Mouse (Mus musculus) cerebral cortex, adult 2 months (tissue): ENCODE data around the gene Far2.

ENCODE experiments used
- WGBS: fragments of 180-500 bp; shearing (Covaris S2); methylation state at CpG from one replicate; pipeline ENCODE4 v1.1.7; 2018; 5-methylcytosine and 5-hydroxymethylcytosine counted together

Gene Far2

DNA sequence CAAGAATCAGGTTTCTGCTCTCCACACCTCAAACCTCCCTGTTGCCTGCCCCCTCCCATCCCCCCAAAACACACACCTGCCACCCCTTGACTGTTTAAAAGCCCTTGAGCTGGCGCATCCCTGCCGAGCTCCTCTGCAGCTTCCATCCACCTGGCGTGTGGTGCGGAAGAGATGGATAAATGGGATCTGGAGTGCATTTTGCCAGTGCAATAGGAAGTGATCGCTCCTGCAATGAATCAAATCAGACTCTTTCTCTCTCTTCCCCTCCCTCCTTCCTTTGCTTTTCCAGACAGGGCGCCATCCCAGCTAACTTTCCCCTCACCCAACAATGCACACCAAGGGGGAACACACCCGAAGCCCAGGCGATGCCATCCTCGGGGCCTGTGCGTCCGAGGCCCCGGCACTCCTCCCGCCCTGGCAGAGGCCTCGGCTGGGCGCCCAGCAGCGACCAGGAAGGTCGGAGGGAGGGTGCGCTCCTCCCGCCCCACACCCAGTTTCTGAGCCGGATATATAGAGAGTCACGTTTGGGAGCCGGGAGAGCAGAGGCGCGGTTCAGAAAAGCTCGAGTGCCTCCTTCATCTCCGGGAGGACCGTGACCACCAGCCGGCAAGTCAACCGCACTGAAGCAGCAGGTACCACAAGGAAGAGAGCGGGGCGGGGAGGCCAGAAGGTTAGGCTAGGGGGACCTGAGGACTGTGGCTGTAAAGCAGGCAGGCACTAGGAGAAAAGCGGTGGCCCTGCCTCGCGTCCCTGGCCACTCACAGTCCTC is at the start of gene Far2:
Gene Far2 (plus strand): TSS at position 379 of the 769 bp plus-strand sequence.
- 1% methylated on average over 34 of the region's 34 CpGs for WGBS

DNA sequence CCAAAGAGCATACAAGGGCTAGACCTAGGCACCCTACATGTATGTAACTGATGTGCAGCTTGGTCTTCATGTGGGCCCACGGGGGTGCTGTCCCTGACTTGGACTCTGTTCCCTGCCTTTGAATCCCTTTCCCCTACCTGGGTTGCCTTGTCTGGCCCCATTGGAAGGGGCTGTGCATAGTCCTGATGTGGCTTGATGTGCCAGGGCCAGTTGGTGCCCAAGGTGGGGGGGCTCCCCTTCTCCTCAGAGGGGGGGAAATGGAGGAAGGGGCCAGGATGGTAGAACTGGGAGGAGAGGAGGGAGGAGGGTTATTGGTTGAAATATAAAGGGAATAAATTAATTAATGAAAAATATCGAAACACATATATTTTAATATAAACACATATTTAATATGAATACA is 46.6 kb upstream of the Far2 start:
- 94% methylated on average over 2 of the region's 2 CpGs for WGBS

DNA sequence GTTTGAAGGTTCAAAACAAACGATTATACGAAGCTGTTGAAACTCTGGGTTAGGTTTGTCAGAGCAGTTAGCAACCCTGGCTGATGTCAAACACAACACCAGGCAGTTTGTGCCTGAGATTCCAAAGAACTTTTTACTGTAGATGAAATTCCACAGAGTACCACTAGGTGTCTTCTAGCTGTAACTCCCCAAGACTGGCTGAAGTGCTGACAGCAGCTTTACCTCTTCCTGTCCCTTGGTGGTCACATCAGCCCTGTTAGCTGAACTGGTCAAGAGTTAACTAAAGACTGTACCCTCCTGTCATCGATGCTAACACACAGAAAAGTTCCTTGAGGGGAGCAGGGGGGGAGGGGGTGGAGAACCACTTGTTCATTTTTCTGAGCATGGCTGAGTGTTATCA is 46.0 kb upstream of the Far2 start:
- WGBS, result 43% methylated on average over 3 of the region's 3 CpGs

DNA sequence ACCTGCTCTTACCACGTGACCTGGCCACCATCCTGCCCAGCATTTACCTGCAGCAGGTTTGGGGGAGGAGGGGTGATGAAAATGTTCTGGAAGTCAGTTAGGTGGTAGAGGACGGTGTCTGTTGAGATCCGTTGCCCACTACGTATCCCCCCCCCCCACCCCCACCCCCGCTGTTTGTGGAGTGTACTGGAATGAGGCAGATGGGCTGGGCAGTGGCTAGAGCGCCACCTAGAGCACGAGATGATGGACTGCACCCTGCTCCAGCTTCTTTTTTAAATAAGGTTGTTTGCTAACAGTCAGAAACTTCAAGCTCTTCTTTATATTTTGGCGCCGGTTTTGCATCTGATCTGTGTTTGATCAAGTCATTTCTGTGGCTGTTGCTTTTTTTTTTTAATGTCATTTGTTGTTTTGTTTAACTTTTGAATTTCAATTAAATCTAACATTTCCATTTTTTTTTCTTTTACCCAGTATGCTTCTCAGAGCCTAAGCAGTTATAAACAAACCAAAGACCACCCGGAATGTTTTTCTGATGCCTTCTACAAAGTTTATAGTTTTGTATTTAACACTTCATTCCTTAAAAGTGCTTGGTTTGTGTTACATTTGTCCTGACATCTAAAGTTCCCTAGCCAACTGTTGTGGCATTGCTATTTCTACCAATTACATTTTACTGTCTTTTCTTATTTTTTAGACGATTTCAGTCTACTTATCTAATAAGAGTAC is 40.8 kb upstream of the Far2 start:
- 69% methylated on average over 11 of the region's 11 CpGs for WGBS

DNA sequence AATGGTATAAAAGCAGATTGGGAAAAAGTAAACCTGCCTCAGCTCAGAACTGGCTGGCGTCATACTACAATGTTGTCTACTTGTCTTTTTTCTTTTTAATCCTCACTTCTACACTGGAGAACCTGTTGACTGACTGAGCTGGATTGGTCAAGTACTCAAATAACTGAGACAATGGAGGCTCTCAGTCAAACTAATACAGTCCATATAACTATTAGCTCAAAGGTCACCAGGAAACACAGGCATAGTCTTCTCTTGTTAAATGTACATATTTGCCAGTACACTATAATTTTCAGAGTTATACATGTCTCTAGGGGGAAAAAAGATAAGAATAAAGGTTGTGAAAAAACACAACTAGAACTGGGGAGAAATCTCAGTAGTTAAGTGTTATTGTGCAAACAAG is 6.3 kb upstream of the Far2 start:
- 93% methylated on average over 1 of the region's 1 CpGs for WGBS

DNA sequence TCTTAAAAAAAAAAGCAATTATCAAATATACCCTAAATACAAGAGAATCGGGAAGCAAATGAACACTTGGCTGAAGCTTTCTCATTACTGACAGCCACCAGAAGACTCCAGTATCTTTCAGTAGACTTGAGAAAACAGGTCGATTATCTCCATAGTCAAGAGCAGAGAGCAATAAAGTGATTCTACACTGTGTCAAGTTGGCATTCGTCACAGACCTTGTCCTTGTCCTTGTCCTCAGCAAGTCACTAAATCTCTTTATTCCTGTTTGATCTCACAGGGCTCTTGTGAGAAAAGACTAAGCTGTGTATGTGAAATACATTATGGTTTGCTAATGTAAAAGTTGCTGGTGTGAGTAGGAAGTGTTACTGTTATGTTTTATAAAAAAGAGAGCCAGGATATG is 16.1 kb downstream of the Far2 start:
- 66% methylated on average over 3 of the region's 3 CpGs for WGBS

DNA sequence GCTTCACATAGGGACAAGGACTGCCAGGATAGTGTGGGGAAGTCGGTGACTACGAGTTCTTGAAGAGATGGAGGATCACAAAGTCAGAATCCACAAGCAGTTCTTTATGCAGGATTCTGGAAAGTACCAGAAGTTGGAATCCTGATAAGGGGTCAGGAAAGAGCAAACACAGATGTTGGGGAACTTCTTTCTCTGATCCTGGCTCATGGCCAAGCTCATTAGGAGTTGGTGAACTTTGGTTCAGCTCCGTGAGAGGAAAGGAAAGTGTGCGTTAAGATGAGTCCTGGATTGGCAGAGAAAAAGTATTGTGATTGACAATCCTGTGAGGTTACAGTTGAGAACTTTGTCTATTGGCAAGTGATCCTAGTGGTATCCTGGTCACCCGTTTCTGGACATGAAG is 19.2 kb downstream of the Far2 start:
- 79% methylated on average over 5 of the region's 5 CpGs for WGBS

DNA sequence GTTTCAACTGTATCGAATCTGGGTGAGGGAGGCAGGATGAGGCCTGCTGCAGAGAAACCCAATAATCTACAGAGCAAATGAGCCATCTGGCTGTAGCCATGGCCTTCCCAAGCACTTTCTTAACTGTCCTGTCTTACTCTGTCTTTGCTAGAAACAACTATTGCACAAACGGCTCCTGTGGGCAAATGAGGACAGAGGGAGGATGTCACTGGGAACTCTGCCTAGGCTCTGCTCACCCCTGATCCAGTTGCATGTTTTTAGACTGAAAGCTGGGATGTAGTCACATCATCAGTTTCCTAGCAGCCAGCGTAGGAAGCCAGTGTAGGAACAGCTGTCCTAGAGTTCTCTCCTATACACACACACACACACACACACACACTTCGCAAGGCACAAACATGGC is 21.7 kb downstream of the Far2 start:
- WGBS, result 87% methylated on average over 4 of the region's 4 CpGs

DNA sequence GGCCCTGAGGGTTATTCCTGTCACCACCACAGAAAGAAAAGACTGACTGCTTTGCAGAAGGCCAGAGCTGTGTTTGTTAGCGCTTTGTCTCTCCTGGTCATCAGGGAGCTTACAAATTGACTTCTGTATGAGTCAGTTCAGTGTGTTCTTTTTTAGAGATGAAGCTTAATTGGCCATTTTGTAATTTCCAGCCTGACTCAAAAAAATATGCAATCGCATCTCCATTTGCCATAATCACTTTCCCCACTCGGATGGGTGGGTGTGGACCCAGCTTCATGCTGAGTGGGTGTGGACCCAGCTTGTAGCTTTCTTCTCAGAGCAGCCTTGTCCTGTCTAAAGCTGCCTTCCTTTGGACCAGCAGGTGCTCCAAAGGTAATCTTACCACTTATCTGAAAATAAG is 26.5 kb downstream of the Far2 start:
- 50% methylated on average over 3 of the region's 3 CpGs for WGBS

DNA sequence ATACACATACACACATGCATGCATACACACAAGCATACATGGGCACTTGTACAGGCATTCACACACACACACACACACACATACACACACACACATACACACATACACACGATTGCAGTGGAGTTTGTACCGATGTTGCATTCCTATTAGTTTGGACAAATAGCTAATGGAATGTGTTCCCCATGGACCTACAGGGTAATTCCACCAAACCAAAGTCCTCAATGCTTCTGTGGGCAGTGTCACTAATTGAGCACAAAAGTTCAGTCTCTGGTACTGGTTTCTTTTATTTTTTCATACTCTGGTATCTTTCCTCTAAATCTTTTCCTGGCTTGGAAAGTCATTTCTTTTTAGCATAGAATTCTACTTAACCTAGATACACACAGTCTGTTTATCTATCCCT is 36.8 kb downstream of the Far2 start:
- 90% methylated on average over 2 of the region's 2 CpGs for WGBS

DNA sequence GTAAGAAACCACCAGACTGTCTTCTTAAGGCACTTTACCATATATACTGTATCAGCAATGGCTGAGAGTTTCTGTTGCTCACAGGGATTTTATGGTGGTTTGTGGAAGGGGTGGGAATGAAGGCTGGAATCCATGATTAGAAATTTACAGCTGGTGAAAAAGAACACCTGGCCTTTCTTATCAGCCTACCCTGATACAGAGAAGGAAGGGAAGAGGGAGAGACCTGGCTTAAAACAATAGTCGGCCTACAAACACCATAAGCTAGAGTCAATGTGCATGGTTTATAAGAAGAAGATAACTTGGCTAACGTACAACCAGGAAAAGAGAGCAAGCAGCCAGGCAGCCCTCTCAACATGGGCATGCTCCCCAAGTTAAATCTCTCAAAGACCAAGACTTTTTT is 37.3 kb downstream of the Far2 start:
- WGBS, result 92% methylated on average over 2 of the region's 2 CpGs

DNA sequence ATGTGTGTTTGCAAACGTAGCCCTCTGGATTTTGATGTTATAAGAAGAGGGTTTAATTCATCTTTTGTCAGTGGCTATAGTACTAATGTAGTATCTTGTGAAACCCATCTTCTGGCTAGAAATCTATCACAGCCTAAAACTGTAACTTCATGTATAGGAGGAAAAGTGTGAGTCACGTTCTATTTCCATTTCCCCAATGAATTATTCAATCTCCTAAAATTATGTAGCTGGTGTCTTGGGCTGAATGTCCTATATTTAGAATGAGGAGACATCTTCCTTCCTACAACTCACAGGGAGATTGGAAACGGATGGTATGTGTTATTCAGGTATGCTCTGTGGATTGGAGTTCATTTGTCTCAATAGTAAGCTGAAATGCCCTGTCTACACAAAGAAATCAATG is 50.0 kb downstream of the Far2 start:
- 35% methylated on average over 3 of the region's 3 CpGs for WGBS

DNA sequence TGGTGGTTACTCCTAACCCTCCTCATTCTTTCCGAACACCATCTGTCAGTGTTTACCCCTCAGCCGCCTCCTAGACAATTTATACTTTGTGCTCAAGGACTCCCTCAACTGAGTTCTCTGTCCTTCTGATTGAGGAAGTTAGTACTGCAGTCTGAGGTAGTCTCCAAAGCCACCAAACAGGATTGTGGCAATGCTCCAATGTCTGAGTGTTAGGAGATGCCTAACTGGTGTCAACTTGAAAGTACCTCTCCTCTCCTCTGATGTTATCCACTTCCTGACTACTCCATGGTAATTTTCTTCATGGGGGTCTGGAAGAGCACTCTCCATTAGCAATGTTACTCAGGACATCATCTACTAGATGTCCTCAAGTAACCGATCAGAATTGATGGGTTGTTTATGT is 54.9 kb downstream of the Far2 start:
- 76% methylated on average over 3 of the region's 3 CpGs for WGBS

DNA sequence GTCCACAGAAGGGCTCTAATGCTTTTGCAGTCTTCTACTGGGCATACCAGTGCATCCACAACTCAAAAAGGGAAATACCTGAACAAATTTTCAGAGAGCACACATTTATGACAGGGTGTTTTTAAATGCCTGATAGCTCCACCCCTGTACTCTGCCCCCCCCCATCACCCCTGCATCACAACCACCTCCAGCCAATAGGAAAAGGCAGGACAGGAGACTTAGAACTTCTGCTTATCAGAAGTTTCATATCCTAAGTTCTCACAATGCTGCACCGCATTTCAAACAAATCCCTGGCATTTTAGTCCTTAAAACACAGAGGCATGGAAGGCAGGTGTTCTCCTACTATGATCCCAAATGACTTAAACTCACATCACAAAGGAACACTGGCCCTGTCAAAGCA is 55.4 kb downstream of the Far2 start:
- WGBS, result 98% methylated on average over 1 of the region's 1 CpGs

DNA sequence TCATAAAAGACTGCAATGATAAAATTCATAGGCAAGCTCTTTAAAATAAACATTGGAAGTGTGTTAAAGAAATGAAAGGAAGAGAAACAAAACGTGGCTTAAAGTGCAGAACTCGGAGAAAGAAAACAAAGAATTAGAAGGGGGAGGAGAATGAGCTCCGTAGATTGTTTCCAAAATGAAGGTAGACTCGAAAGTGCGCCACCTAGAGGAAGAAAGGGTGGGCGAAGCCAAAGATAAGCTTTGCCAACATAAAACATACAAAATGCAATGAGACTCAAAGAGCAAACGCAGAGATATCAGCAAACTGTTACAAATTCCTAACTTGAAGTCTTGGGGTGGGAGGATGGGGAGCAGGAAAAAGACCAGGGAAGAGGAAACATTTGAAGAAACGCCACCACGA is 57.2 kb downstream of the Far2 start:
- 42% methylated on average over 9 of the region's 9 CpGs for WGBS

DNA sequence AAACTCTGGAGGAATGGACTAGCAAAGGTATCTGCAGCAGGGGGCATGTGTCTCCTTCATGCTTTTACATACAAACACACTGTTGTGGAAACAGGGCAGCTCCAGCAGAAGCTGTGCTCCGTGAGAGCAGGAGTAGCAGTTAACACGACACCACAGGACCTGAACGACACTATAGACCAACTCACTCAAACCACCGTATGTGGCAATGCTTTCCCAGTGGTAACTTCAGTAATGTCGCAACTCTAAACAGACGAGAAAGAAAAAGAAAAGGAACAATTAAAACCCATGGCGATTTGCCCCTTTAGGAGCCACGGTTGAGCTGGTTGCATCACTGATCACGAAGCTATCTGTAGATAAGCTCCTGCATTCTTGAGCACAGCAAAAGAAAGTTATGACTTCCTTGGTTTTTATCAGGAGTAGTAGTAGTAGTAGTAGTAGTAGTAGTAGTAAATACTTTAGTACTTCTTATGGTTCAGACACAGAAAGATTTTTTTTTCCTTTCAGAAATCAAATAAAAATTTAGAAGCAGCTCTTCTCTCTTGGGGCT is 58.7 kb downstream of the Far2 start:
- WGBS, result 84% methylated on average over 9 of the region's 9 CpGs

DNA sequence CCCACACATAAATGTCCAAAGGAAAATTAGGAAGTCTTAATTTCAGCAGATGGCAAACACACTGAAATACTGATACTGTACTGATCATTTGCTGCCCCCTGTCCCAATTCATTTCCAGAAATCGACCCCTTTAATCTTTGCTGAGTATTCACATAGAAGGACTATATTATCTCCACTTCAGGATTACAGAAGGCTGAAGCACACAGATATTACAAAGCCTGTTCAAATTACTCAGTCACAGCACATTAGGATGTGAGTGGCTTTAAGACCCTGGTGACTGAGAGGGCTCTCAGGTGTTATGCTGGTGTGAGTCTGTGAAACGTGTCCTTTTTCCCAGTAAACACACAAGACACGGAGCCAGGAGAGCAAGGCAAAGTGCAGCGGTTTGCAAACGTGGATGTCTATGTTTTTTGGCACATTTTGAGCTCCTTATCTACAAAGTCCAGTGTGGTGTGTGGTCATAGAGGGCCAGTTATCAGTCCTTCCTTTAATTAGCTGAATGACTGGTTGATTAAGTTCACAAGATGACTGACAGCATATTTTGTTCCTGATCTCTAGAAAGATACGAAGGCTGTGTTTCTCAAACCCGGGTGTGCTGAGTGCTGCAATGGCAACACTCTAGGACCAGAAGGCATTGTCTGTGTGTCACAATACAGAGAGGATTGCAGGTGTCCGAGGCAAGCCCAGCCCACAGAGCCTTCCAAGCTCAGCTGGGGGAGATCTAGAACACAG is 61.8 kb downstream of the Far2 start:
- 71% methylated on average over 8 of the region's 8 CpGs for WGBS

DNA sequence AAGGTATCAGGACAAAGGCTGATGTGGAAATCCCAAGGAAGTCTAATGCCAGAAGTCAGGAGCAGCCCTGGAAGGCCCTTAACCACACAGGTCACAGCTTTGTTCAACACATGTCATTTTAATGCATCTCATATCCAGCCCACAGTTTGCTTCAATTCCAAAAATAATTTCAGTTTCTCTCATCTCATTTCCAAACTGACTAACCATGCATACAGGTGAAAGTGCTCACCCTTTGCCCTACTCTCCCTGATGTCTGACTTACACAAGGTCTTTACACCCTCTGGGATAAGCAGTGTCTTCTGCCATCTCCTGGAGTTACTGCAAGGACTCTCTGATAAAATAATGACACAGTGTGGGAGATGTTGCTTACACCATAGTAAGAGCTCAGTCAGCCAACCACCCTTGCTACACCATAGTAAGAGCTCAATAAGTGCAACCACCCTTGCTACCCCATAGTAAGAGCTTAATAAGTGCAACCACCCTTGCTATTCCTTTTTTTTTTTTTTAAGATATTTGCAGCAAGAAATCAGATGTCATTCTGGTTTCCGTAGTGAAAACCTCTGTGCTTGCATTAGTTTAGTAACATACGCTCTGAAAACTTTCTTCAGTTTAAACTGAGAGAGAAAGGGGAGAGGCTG is 64.1 kb downstream of the Far2 start:
- WGBS, result 83% methylated on average over 2 of the region's 2 CpGs

DNA sequence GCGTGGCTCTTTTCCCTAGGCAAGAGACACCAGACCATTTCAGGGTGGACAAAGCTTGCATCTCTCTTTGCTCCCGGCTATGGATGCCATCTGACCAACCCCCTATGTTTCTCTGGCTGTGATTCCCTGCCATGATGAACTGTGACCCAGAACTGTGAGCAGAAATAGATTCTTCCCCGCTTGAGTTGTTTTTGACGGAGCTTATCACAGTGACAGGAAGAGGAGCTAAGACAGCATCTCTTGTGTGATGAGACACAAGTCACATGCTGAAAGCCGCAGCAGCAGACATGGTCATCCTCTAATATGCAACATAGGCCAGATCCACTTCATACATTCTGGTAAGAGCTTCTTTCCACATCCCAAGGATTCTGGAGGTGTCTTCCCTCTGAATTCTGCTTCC is 69.3 kb downstream of the Far2 start:
- whole genome bisulfite sequencing, result 91% methylated on average over 5 of the region's 5 CpGs

DNA sequence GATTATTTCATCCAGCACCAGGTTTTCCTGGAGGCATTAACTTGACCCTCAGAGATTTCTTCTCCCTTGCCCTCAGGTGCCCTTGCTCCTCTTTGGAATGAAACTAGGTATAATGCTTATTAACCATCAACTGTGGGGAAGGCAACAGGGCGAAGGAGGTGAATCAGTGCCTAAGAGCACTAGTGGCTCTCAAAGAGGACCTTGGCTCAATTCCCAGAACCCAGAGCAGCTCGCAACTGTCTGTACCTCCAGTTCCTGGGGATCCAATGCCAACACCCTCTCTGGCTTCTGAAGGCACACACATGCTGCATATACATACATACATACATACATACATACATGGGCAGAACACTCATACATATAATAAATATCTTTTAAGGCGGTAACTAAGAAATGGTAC is 69.8 kb downstream of the Far2 start:
- 76% methylated on average over 3 of the region's 3 CpGs for WGBS

DNA sequence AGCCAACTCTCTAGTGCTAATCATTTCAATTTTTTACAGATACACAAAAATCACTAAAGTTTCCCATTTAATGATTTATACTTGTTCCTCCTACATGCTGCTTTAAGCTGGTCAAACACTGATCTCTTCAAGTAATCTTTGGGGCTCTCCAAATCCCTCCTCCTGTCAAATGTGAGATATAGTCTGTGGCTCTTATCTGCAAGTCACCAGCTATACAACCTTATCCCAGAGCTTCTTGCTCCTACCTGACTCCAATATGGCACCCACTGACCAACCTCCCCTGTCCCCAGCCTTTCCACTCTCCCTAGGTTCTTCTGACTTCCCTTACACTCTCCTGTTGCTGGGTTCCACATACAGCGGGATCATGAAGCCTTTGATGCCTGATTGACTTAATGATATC is 70.6 kb downstream of the Far2 start:
- WGBS, result 89% methylated on average over 1 of the region's 1 CpGs

DNA sequence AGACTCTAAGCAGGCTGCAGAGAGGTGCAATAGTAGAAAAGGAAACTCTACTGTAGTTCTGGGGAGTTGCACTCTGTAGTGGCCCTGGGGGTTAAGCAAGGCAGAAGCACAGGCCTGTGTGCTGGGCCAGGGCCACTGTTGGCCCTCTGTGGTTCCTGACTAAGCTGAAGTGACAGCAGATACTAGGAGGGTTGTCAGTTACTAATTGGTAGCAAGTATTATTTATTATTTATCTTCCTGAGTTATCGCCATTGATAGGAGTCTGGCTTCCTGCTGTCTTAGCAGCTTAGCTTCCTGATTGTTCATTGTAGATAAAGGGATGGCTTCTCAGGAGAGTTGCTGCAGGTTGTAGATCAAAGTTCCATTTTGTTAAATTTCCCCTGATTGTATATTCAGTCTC is 73.6 kb downstream of the Far2 start:
- WGBS, result 73% methylated on average over 1 of the region's 1 CpGs
